Mouse (Mus musculus) embryonic facial prominence, embryonic 14.5 days (tissue): ENCODE data around the gene Car4. TPM values are rescaled to one million over a fixed set of nuclear protein-coding genes. Genes with fewer than 3 reads are reported as not detected.

ENCODE experiments used
- ATAC-seq: fragments of 200-750 bp; cut with Nextera tagmentation; 2 replicates; pipeline ENCODE4 v1.8.0; 2017; ENCODE audit warnings: low read depth, moderate number of reproducible peaks, moderate TSS enrichment
- DNase-seq: peaks from one replicate; pipeline ENCODE4 v3.0.0-alpha.2; 2015; ENCODE audit warnings: low spot score
- H3K27ac ChIP-seq: fragments of 300-500 bp; sonication (generic); replicated peaks from 2 replicates; pipeline ENCODE4 v1.5.1; 2014; ENCODE audit warnings: low read depth, mild to moderate bottlenecking, low read length, moderate library complexity
- H3K27me3 ChIP-seq: fragments of 300-500 bp; sonication (generic); replicated peaks from 2 replicates; pipeline ENCODE4 v1.6.1; 2014; ENCODE audit warnings: low read length; ENCODE audit not compliant: control insufficient read depth, insufficient read depth
- H3K36me3 ChIP-seq: fragments of 300-500 bp; sonication (generic); 2 replicates; pipeline ENCODE4 v1.6.1; 2014; ENCODE audit warnings: low read length, mixed read lengths; ENCODE audit not compliant: control insufficient read depth, insufficient read depth
- H3K4me1 ChIP-seq: fragments of 300-500 bp; sonication (generic); 2 replicates; pipeline ENCODE4 v1.6.1; 2014; ENCODE audit warnings: antibody characterized with exemption, low read length; ENCODE audit not compliant: control insufficient read depth, insufficient read depth
- H3K4me2 ChIP-seq: fragments of 300-500 bp; sonication (generic); 2 replicates; pipeline ENCODE4 v1.6.1; 2014; ENCODE audit warnings: low read depth, mild to moderate bottlenecking, low read length, moderate library complexity, mixed read lengths
- H3K4me3 ChIP-seq: fragments of 300-500 bp; sonication (generic); 2 replicates; pipeline ENCODE4 v1.5.1; 2014; ENCODE audit warnings: low read depth, mild to moderate bottlenecking, low read length
- H3K9ac ChIP-seq: fragments of 300-500 bp; sonication (generic); 2 replicates; pipeline ENCODE4 v1.6.1; 2014; ENCODE audit warnings: low read depth, mild to moderate bottlenecking, low read length, moderate library complexity, mixed read lengths
- H3K9me3 ChIP-seq: fragments of 300-500 bp; sonication (generic); 2 replicates; pipeline ENCODE4 v1.6.1; 2016; ENCODE audit warnings: low read length; ENCODE audit not compliant: control insufficient read depth
- WGBS: fragments of 180-500 bp; shearing (Covaris S2); extraction: QIAGEN DNeasy Blood & Tissue Kit; methylation state at CpG from one replicate; pipeline ENCODE4 v1.1.7; 2014; 5-methylcytosine and 5-hydroxymethylcytosine counted together
- polyA plus RNA-seq: library from polyadenylated mRNA; unstranded; fragments of >200 nt; fragmentation: Nextera tagmentation; extraction: Ambion mirVana; gene quantifications from 2 replicates; pipeline ENCODE4 v1.2.1, GENCODE M21; 2014

The Car4 gene
- polyA plus RNA-seq, 1 experiment from 2014 or later, result 0.40 TPM

- H3K4me2 ChIP-seq, result no peak overlapping the region
- no peaks in the 10 kb centered on the region for H3K9me3 ChIP-seq
- ATAC-seq (no peak), DNase-seq (no peak)
- H3K27me3 ChIP-seq, result no peaks in the 10 kb centered on the region
- H3K9ac ChIP-seq, result no peak overlapping the region
- H3K36me3 ChIP-seq, result no peaks in the 10 kb centered on the region
- H3K4me1 ChIP-seq, result no peaks in the 10 kb centered on the region
- no peak overlapping the region for H3K27ac ChIP-seq
- WGBS, result 71% methylated on average over 7 of the region's 7 CpGs
- no peak overlapping the region for H3K4me3 ChIP-seq
These were observed 37.6 kb upstream of the Car4 start for GRCm38 (mm10) chr11:84919951-84920350.

- H3K36me3 ChIP-seq, result no peaks in the 10 kb centered on the region
These were observed 36.6 kb upstream of the Car4 start for GRCm38 (mm10) chr11:84920981-84921380.

GRCm38 (mm10) chr11:84932261-84932660, 25.3 kb upstream of the Car4 start:
- Histone ChIP-seq H3K4me1 (no peaks in the 10 kb centered on the region), H3K27me3 (no peaks in the 10 kb centered on the region), H3K4me2 (no peak overlapping the region), H3K9me3 (no peaks in the 10 kb centered on the region), H3K9ac (no peak overlapping the region), H3K36me3 (no peaks in the 10 kb centered on the region), H3K27ac (no peak overlapping the region), H3K4me3 (no peak overlapping the region)
- WGBS, result 12% methylated on average over 6 of the region's 6 CpGs
- DNase-seq (no peak), ATAC-seq (no peak)

More at GRCm38 (mm10) chr11:84920981-84921380, 36.6 kb upstream of the Car4 start:
- 85% methylated on average over 8 of the region's 8 CpGs for WGBS
- Histone ChIP-seq H3K27me3 (no peaks in the 10 kb centered on the region), H3K9ac (no peak overlapping the region), H3K27ac (no peak overlapping the region), H3K4me2 (no peak overlapping the region), H3K9me3 (no peaks in the 10 kb centered on the region), H3K4me3 (no peak overlapping the region), H3K4me1 (no peaks in the 10 kb centered on the region)
- DNase-seq, result no peak
- no peak for ATAC-seq

- Histone ChIP-seq H3K9me3 (no peaks in the 10 kb centered on the region), H3K9ac (no peak overlapping the region), H3K4me3 (no peak overlapping the region), H3K27ac (no peak overlapping the region), H3K4me2 (no peak overlapping the region), H3K36me3 (no peaks in the 10 kb centered on the region), H3K4me1 (peaks cover 3% of the 10 kb centered on the region; the same call in 1 of the 2 replicates), H3K27me3 (0 out of 2 replicates have a peak, but pooled peaks cover 3% of the 10 kb centered on the region)
- no peak for DNase-seq
- WGBS, result 57% methylated on average over 8 of the region's 8 CpGs
- ATAC-seq, result no peak
These were observed 18.0 kb upstream of the Car4 start for GRCm38 (mm10) chr11:84939508-84940053.

- ATAC-seq (no peak), DNase-seq (no peak)
- peaks cover 3% of the 10 kb centered on the region; the same call in 1 of the 2 replicates for H3K4me1 ChIP-seq
- H3K9me3 ChIP-seq, result no peaks in the 10 kb centered on the region
- no peak overlapping the region for H3K4me3 ChIP-seq
- no peak overlapping the region for H3K27ac ChIP-seq
- WGBS, result 73% methylated on average over 10 of the region's 10 CpGs
- H3K36me3 ChIP-seq, result no peaks in the 10 kb centered on the region
- no peak overlapping the region for H3K9ac ChIP-seq
- 0 out of 2 replicates have a peak, but pooled peaks cover 5% of the 10 kb centered on the region for H3K27me3 ChIP-seq
- no peak overlapping the region for H3K4me2 ChIP-seq
These were observed 17.4 kb upstream of the Car4 start for GRCm38 (mm10) chr11:84940140-84940539.

GRCm38 (mm10) chr11:84943948-84944347, 13.6 kb upstream of the Car4 start:
- Histone ChIP-seq H3K27me3 (peaks cover 9% of the 10 kb centered on the region), H3K27ac (no peak overlapping the region), H3K4me2 (peak overlapping the region; percentile 38), H3K9ac (no peak overlapping the region), H3K4me3 (peak overlapping the region; percentile 18; the same call in 1 of the 2 replicates), H3K36me3 (no peaks in the 10 kb centered on the region), H3K9me3 (no peaks in the 10 kb centered on the region), H3K4me1 (peaks cover 3% of the 10 kb centered on the region; the same call in 1 of the 2 replicates)
- WGBS, result under 1% methylated on average over 15 of the region's 15 CpGs
- no peak for ATAC-seq
- DNase-seq, result peak; percentile 89

GRCm38 (mm10) chr11:84944639-84945435, 12.7 kb upstream of the Car4 start:
- no peaks in the 10 kb centered on the region for H3K36me3 ChIP-seq
- no peak for DNase-seq
- no peak overlapping the region for H3K27ac ChIP-seq
- WGBS, result 1% methylated on average over 12 of the region's 12 CpGs
- peaks cover 3% of the 10 kb centered on the region; the same call in 1 of the 2 replicates for H3K4me1 ChIP-seq
- no peak overlapping the region for H3K4me3 ChIP-seq
- ATAC-seq, result no peak
- H3K9ac ChIP-seq, result no peak overlapping the region
- peaks cover 9% of the 10 kb centered on the region for H3K27me3 ChIP-seq
- H3K4me2 ChIP-seq, result no peak overlapping the region
- H3K9me3 ChIP-seq, result no peaks in the 10 kb centered on the region

GRCm38 (mm10) chr11:84945841-84946240, 11.7 kb upstream of the Car4 start:
- no peak for DNase-seq
- no peak overlapping the region for H3K9ac ChIP-seq
- WGBS, result 36% methylated on average over 3 of the region's 3 CpGs
- H3K4me3 ChIP-seq, result no peak overlapping the region
- no peaks in the 10 kb centered on the region for H3K9me3 ChIP-seq
- H3K4me1 ChIP-seq, result peaks cover 3% of the 10 kb centered on the region; the same call in 1 of the 2 replicates
- ATAC-seq, result no peak
- H3K4me2 ChIP-seq, result no peak overlapping the region
- H3K36me3 ChIP-seq, result no peaks in the 10 kb centered on the region
- H3K27me3 ChIP-seq, result peaks cover 9% of the 10 kb centered on the region
- no peak overlapping the region for H3K27ac ChIP-seq
